Mouse (Mus musculus): ENCODE data around the gene Cyp2c29.
"Not testable (repeated sequence)": the region's sequence is repeated elsewhere in the genome, so short reads cannot be mapped to it uniquely, and the experiment has no call there.

Cyp2c29 gene

DNA sequence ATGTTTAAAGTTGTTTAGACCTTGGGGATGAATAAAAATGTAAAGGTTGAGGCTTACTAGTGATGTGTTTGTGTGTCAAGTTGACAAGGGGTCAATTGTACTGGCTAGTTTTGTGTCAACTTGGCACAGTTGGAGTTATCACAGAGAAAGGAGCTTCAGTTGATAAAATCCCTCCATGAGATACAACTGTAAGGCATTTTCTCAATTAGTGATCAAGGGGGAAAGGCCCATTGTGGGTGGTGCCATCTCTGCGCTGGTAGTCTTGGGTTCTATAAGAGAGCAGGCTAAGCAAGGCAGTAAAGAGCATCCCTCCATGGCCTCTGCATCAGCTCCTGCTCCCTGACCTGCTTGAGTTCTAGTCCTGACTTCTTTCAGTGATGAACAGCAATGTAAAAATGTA lies at the start of gene Cyp2c29:
Gene Cyp2c29, plus strand, starts transcription at position 301 of the 400 bp plus-strand sequence.
- DNase-seq (ENCODE audit: low spot score in 2 of 2): not testable (repeated sequence)

DNA sequence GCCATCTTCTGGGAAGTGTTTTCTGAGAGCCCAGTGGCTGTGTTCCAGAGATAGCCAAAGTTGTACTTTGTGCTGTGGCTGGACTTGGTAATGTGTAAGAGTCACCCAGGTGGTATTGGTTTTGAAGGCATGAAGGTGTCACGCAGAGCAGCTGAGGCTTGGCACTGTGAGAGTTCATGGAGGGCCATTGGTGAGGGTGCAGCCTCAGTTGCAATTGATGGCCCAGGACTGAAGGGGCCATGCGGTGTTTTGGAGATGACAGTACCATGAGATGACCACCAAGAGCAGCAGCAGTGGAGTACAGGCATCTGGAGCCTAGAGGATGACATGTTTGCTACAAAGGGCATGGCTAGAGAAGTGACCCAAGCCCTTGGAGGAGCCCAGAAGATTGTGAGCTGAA lies 2.2 kb upstream of the Cyp2c29 start:
- not testable (repeated sequence) for DNase-seq (ENCODE audit: low spot score in 2 of 2)

DNA sequence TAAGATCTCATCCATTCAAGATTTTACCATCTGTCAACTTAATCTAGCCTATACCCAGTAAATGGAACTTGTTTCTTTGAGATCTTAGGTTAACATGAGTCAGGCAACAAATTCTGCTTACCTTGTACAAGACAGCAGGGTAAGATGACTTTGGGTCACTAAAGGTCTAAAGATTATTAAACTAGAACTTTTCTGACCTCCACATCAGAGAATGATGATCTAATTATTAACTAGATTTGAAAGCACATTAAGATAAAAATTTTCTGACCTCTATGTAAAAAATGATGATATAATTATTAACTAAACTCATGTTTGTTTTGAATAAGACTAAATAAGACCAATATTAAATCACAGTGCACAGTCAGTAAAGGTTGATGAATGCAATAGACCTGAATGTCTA lies 13.6 kb downstream of the Cyp2c29 start:
- DNase-seq (ENCODE audit: low spot score in 2 of 2): no peak

DNA sequence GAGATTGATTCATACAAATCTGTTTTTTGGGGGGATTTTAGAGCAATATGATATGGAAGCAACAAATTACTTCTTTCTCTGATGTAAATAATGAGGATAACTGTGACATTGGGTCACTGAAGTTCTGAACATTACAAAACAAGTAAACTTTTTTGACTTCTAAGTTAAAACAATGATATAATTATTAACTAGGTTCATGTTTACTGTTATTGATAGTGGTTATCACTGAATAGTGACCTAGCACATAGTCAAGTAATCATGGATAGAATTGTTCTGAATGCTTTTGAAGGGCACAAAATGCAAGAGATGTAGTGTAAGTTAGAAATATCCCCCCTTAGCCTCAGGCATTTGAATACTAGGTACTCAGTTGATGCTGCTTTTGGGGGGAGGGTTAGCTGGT lies 16.4 kb downstream of the Cyp2c29 start:
- DNase-seq (ENCODE audit: low spot score in 2 of 2): no peak

DNA sequence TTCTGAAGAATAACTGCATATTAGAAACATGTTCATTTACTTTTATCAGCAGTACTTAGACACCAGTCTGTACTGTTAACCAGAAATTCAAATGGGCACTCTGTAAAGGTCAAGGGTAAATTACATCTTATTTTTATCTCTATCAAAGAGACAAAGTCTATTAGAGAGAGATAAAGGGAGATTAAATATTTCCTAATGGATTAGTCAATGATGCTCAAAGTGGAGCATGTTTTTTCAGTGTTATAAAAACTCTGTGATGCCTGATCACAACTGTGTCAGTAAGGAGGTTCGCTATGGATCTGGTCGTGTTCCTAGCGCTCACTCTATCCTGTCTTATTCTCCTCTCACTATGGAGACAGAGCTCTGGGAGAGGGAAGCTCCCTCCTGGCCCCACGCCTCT lies 17.6 kb downstream of the Cyp2c29 start:
- DNase-seq (ENCODE audit: low spot score in 2 of 2): no peak

DNA sequence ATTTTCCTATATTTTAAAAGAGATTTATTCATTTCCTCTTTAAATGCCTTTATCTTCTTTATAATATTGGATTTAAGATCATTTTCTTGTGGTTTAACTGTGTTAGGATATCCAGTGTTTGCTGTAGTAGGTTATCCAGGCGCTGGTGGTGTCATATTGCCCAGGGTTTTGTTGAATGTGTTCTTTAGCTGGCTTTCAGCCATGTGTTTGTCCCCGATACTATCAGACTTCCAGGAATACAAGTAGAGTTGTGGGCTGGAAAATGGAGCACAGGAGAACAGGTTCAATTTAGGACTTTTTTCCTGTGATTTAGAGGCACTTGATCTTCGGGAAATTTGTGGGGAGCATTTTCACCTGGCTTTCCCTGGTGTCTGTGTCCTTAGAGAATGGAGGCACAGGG lies 19.8 kb downstream of the Cyp2c29 start:
- DNase-seq (ENCODE audit: low spot score in 2 of 2): no peak
